Mouse (Mus musculus) spleen, postnatal 0 days (tissue): Measurements from ENCODE around the gene Vmn2r10. TPM values are rescaled to one million over a fixed set of nuclear protein-coding genes. Genes with fewer than 3 reads are reported as not detected.

Experiments
- polyA plus RNA-seq: library from polyadenylated mRNA; unstranded; fragments of >200 nt; fragmentation: Nextera tagmentation; extraction: Ambion mirVana; gene quantifications from 2 replicates; pipeline ENCODE4 v1.2.1, GENCODE M21; 2015

Gene Vmn2r10
- not detected in 2 replicates for polyA plus RNA-seq

DNA sequence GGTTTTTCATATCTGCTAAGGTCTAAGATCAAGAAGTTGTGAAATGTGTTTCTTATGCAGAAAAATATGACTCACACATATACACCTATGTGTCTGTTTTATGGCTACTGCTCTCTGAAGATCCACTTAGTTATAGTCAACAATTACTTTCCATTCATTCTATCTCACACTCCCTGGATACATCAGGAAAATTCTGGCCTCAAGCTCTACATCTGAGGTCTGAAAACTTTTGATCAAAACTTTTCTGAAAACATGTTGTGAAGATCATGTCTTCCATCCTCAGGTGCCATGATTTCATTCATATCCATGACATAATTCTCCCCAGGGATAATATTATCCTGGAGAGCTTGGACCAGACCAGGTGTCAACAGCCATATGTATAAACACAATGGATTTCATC, at the start of gene Vmn2r10:
TSS of gene Vmn2r10 (minus strand) at position 101 of the 400 bp plus-strand sequence.

Other genes with a start within 250 kb of the Vmn2r10 start
- 1.2 and 1.6 TPM in 2 replicates for gene Rnf212, start 231.5 kb downstream of the Vmn2r10 start, polyA plus RNA-seq
- gene Tmed11, start 211.2 kb downstream of the Vmn2r10 start, polyA plus RNA-seq = 0.28 TPM in 1 of 2 replicates, not detected in the other
- gene Vmn2r8, start 197.7 kb downstream of the Vmn2r10 start, polyA plus RNA-seq = not detected in 2 replicates
- not detected in 2 replicates for gene Vmn2r9, start 153.9 kb downstream of the Vmn2r10 start, polyA plus RNA-seq
- gene Vmn2r11, start 53.0 kb upstream of the Vmn2r10 start, polyA plus RNA-seq = not detected in 2 replicates
- gene Vmn2r12, start 91.4 kb upstream of the Vmn2r10 start, polyA plus RNA-seq = not detected in 2 replicates
- not detected in 2 replicates for gene Vmn2r13, start 185.7 kb upstream of the Vmn2r10 start, polyA plus RNA-seq
- gene Vmn2r14, start 218.2 kb upstream of the Vmn2r10 start, polyA plus RNA-seq = not detected in 2 replicates